Comparison of ENCODE assay signal across 9 mouse cellular contexts in genomic region chr4:132075796-132076195, GRCm38 (mm10). TPM values are rescaled to one million over a fixed set of nuclear protein-coding genes. Genes with fewer than 3 reads are reported as not detected.
DNase-seq lines count a peak whose midpoint lies in the region; ATAC-seq lines count a peak whose summit lies in the region.
"Had no signal": no experiment of that assay in that cellular context is flagged by ENCODE, and none has a peak within 500 bp of the region (broad histone marks: within the 10 kb centered on the region; RNA-seq: fewer than 3 reads in every experiment).

No protein-coding gene starts in this region.

- no peak for ATAC-seq in kidney, embryonic 16.5 days (ENCODE audit: low FRiP score, low TSS enrichment)
- ATAC-seq in embryonic facial prominence, embryonic 12.5 days (ENCODE audit: insufficient number of reproducible peaks, insufficient read depth, low FRiP score, low TSS enrichment): no peak
- ATAC-seq in hindbrain, embryonic 11.5 days (ENCODE audit: low FRiP score): no peak
- no peak for ATAC-seq in midbrain, embryonic 13.5 days

- no peak overlapping the region for H3K9ac ChIP-seq in kidney, embryonic 16.5 days (replicated peaks; ENCODE audit: low read length)
- no peak overlapping the region for H3K9ac ChIP-seq in embryonic facial prominence, embryonic 12.5 days
- no peak overlapping the region for H3K9ac ChIP-seq in hindbrain, embryonic 11.5 days (ENCODE audit: low read depth, low read length)
- no peak overlapping the region for H3K9ac ChIP-seq in midbrain, embryonic 13.5 days (replicated peaks)

- DNase-seq in kidney, postnatal 4 days: no peak
- DNase-seq in hindbrain, embryonic 11.5 days (ENCODE audit: low spot score): no peak
- no peak for DNase-seq in urinary bladder, postnatal 25 days (ENCODE audit: low spot score)
- no peak for DNase-seq in gastrocnemius, postnatal 4 days (ENCODE audit: low spot score in 2 of 2)
- no peak for DNase-seq in urinary bladder, postnatal 14 days (ENCODE audit: low spot score)

- 57% methylated on average over 1 of the region's 1 CpGs for WGBS in kidney, embryonic 16.5 days
- WGBS in embryonic facial prominence, embryonic 12.5 days: 32% methylated on average over 1 of the region's 1 CpGs
- 44% methylated on average over 1 of the region's 1 CpGs for WGBS in hindbrain, embryonic 11.5 days
- WGBS in midbrain, embryonic 13.5 days: 23% methylated on average over 1 of the region's 1 CpGs

- H3K4me3 ChIP-seq in kidney, embryonic 16.5 days (ENCODE audit: low read length): peak overlapping the region; percentile 79; the same call in 1 of the 2 replicates
- peak overlapping the region; percentile 64; the same call in 1 of the 2 replicates for H3K4me3 ChIP-seq in embryonic facial prominence, embryonic 12.5 days
- H3K4me3 ChIP-seq in hindbrain, embryonic 11.5 days (ENCODE audit: low read depth, low read length): peak overlapping the region; percentile 80; the same call in 1 of the 2 replicates
- H3K4me3 ChIP-seq in midbrain, embryonic 13.5 days (replicated peaks): peak overlapping the region; percentile 69; the same call in 1 of the 2 replicates

- no peaks in the 10 kb centered on the region for H3K36me3 ChIP-seq in kidney, embryonic 16.5 days (ENCODE audit: insufficient read depth, low read length)
- H3K36me3 ChIP-seq in embryonic facial prominence, embryonic 12.5 days: no peaks in the 10 kb centered on the region
- H3K36me3 ChIP-seq in hindbrain, embryonic 11.5 days (ENCODE audit: control insufficient read depth, insufficient read depth, low read length): no peaks in the 10 kb centered on the region
- no peaks in the 10 kb centered on the region for H3K36me3 ChIP-seq in midbrain, embryonic 13.5 days

- no peaks in the 10 kb centered on the region for H3K27me3 ChIP-seq in kidney, embryonic 16.5 days (ENCODE audit: insufficient read depth, low read length)
- 0 out of 2 replicates have a peak, but pooled peaks cover 11% of the 10 kb centered on the region for H3K27me3 ChIP-seq in embryonic facial prominence, embryonic 12.5 days
- H3K27me3 ChIP-seq in hindbrain, embryonic 11.5 days (ENCODE audit: control insufficient read depth, insufficient read depth, low read length): peaks cover 3% of the 10 kb centered on the region; the same call in 1 of the 2 replicates
- H3K27me3 ChIP-seq in midbrain, embryonic 13.5 days: peaks cover 44% of the 10 kb centered on the region

- H3K27ac ChIP-seq in kidney, embryonic 16.5 days (ENCODE audit: low read length): peak overlapping the region; percentile 55
- no peak overlapping the region for H3K27ac ChIP-seq in embryonic facial prominence, embryonic 12.5 days
- no peak overlapping the region for H3K27ac ChIP-seq in hindbrain, embryonic 11.5 days (ENCODE audit: low read depth, low read length)
- no peak overlapping the region for H3K27ac ChIP-seq in midbrain, embryonic 13.5 days

- H3K4me2 ChIP-seq in kidney, embryonic 16.5 days (replicated peaks; ENCODE audit: low read depth, low read length): peak overlapping the region; percentile 98
- H3K4me2 ChIP-seq in embryonic facial prominence, embryonic 12.5 days (replicated peaks): peak overlapping the region; percentile 81
- peak overlapping the region; percentile 99; the same call in 1 of the 2 replicates for H3K4me2 ChIP-seq in hindbrain, embryonic 11.5 days (replicated peaks; ENCODE audit: low read depth, low read length)
- peak overlapping the region; percentile 100; the same call in 1 of the 2 replicates for H3K4me2 ChIP-seq in midbrain, embryonic 13.5 days (replicated peaks)

- H3K4me1 ChIP-seq in kidney, embryonic 16.5 days (ENCODE audit: insufficient read depth, low read length): peaks cover 28% of the 10 kb centered on the region
- H3K4me1 ChIP-seq in embryonic facial prominence, embryonic 12.5 days: peaks cover 13% of the 10 kb centered on the region
- peaks cover 4% of the 10 kb centered on the region; the same call in 1 of the 2 replicates for H3K4me1 ChIP-seq in hindbrain, embryonic 11.5 days (replicated peaks; ENCODE audit: control insufficient read depth, insufficient read depth, low read length)
- peaks cover 25% of the 10 kb centered on the region for H3K4me1 ChIP-seq in midbrain, embryonic 13.5 days (replicated peaks)

- no peaks in the 10 kb centered on the region for H3K9me3 ChIP-seq in kidney, embryonic 16.5 days (ENCODE audit: low read length)
- no peaks in the 10 kb centered on the region for H3K9me3 ChIP-seq in embryonic facial prominence, embryonic 12.5 days
- H3K9me3 ChIP-seq in hindbrain, embryonic 11.5 days (ENCODE audit: control insufficient read depth, low read length): no peaks in the 10 kb centered on the region
- no peaks in the 10 kb centered on the region for H3K9me3 ChIP-seq in midbrain, embryonic 13.5 days

RNA-seq across cellular contexts. Expression of gene Epb41, which starts 0.7 kb away (rescaled TPM):
- polyA plus RNA-seq in kidney, embryonic 16.5 days (2015; fragmentation: Nextera tagmentation; extraction: Ambion mirVana): 68.6 and 72.5 TPM in 2 replicates
- polyA plus RNA-seq in embryonic facial prominence, embryonic 12.5 days (2016; fragmentation: Nextera tagmentation; extraction: Ambion mirVana): 117 and 125 TPM in 2 replicates
- 208 and 223 TPM in 2 replicates for polyA plus RNA-seq in hindbrain, embryonic 11.5 days (2014; fragmentation: Nextera tagmentation; extraction: Ambion mirVana)
- polyA plus RNA-seq in midbrain, embryonic 13.5 days (2015; fragmentation: Nextera tagmentation; extraction: Ambion mirVana): 120 and 122 TPM in 2 replicates
- 10 to 100 TPM; 35.5 to 43.1 TPM for total RNA-seq in gastrocnemius, postnatal 4 days (2021)

RNA-seq across cellular contexts. Expression of gene Gm10300, which starts 1.3 kb away (rescaled TPM):
- polyA plus RNA-seq in kidney, embryonic 16.5 days (2015; fragmentation: Nextera tagmentation; extraction: Ambion mirVana): 0.08 and 0.12 TPM in 2 replicates
- not detected in 2 replicates for polyA plus RNA-seq in embryonic facial prominence, embryonic 12.5 days (2016; fragmentation: Nextera tagmentation; extraction: Ambion mirVana)
- 0.06 and 0.08 TPM in 2 replicates for polyA plus RNA-seq in hindbrain, embryonic 11.5 days (2014; fragmentation: Nextera tagmentation; extraction: Ambion mirVana)
- not detected in 2 replicates for polyA plus RNA-seq in midbrain, embryonic 13.5 days (2015; fragmentation: Nextera tagmentation; extraction: Ambion mirVana)
- total RNA-seq in gastrocnemius, postnatal 4 days (2021): under 1 TPM in 1 of 2 experiments, not detected in 1; 0.10 TPM
- polyA plus RNA-seq: activated CD4-positive, CD25-positive, alpha-beta regulatory T cell, adult 4 months had no signal
